Mouse (Mus musculus): ENCODE results near the gene Palm2.
A peak's percentile ranks its signal among the peaks of the same experiment; 100 is the strongest.

Gene Palm2

GRCm38 (mm10) chr4:57569711-57570110 lies 135.7 kb downstream of the Palm2 start:
- DNase-seq: no peak

- DNase-seq: no peak
These were observed 136.2 kb downstream of the Palm2 start for GRCm38 (mm10) chr4:57570229-57570628.

DNA sequence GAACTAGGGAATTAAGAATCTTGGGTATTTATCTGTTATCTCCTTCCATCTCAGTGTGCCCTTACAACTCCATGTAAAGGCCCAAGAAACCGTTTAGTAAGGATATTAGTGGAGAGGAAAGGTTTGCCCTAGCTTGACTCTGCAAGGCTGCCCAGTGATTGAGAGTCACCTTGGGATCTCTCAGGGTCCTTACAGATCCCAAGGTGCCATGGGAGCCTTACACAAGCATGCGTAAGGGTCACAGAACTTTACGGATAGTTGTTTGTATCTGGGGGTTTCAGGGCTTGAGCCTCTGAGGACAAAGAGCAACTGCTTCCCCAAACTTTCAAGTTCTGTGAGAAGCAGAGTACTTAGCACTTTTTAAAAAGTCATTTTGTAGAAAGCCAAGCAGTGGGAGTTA lies 140.1 kb downstream of the Palm2 start:
- no peak for DNase-seq

DNA sequence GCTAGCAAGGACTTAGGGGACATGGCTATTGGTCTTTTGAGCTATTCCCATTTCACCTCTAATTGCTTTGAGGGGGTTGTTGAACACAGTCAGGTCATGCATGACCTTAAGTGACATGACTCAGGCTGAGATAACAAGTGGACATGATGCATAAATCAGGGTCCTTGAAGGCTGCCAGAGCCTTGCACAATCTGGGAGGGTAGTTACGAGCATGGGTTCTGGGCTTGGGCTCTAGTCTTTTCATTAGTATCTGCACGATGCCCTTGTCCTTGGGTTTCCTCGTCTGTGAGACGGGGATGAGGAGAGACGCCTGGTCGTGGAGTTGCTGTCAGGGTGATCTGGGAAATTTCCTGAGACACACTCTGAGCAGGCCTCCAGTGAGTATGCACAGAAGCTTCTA lies 140.6 kb downstream of the Palm2 start:
- no peak for DNase-seq

DNA sequence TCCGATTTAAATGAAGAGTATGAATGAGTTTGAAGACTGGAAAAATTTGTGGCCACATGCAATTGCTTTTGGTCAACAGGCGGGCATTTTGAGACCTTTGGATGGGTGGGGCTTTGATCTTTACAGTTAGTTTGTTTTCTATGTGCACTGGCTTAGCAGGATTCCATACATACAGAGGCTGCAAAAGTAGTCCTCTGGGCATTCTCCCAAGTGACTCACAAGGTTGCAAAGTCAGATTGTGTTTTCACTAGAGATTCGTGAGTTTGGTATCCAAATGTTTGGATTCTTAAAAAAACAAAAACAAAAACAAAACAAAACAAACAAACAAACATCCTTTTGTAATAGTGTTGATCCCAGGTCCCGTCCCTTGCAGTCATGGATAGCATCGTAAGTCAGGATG lies 141.6 kb downstream of the Palm2 start:
- DNase-seq: no peak

DNA sequence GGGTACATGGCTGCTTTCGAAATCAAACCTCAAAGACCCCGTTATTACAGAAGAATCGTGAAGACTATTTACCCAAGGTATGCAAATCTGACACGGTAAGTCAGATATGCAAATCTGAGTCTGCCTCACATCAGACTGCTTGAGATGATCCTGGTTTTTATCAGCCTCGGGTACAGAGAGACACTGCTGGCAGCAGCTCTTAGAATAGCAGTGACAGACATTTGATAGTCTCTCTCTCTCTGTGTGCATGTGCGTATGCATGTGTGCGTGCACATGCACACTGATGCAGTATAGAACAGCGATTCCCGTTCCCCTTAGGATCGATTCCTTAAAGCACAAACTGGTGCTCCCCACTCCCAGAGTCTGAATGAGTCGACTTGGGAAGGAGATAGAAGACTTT lies 142.0 kb downstream of the Palm2 start:
- no peak for DNase-seq

DNA sequence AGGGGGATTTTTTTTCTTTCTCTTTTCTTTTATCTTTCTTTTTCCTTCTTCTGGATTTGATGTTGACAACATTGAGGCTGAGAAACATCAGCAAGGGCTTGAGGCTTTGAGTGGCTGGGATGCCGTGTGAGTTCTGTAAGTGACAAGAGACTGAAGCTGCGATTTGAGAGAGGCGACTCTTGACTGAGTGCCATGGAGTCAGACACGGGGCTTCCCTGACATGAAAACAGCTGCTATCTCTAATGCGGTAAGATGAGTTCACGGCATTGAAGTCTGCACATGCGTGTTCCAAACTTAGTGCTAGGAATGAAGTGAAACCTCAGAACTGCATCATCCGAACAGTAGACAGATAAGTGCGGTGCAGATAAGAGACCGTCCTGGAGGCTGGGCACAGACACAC lies 145.6 kb downstream of the Palm2 start:
- no peak for DNase-seq

DNA sequence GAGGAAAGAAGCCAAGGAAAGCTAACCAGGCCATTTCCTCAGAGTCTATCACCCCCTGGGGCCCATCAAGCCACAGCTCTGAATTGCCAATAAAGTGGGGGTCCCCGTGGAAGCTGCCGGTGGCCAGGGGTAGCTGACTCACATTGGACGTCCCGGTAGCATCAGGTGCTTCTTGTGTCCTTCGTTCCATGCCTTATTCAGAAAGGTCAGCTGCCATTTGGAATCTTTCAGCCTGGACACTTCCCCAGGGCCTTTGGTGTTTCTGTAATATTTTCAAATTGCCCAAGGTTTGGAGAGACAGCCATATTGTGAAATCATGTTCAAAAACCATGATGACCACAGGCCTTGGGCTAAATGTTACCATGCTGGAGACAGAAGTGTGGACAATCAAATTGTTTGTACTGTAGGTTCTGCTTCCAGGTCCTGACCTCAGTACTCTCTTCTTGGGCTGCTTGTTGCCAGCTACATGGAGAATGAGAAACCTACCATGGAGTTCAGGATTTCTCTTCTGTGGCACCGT lies 151.3 kb downstream of the Palm2 start:
- no peak for DNase-seq

DNA sequence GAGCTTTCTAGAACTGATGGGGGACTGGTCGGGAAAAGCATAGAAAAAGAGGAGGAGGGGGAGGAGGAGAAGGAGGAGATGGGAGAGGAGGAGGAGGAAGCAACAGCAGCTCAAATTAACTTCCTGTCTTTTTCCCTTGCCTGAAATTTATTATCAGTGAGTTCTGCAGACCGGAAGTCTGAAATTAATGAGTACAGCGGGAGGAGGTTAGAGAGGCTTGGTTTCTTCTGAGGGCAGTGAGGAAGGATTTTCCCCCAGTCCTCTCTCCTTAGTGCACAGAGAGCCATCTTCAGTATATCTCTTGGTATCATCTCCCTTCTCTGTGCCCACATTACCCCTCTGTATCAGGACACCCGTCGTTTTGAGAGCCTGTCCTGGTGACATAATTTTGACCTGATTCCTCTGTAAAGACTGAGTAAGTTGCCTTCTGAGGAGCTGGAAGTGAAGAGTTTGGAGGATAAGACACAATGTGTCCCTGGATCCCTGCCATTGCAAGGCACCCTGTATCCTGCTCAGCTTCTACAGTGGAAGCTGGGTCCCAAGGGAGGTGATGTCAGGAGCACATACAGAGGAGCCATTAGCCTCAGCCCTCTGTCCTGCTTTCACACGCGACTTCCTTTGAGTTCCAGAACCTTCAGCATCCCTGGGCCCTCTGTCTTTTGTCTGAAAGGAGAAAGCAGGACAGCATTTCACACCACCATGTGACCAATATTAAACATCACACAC lies 153.0 kb downstream of the Palm2 start:
- DNase-seq: peak; percentile 21

DNA sequence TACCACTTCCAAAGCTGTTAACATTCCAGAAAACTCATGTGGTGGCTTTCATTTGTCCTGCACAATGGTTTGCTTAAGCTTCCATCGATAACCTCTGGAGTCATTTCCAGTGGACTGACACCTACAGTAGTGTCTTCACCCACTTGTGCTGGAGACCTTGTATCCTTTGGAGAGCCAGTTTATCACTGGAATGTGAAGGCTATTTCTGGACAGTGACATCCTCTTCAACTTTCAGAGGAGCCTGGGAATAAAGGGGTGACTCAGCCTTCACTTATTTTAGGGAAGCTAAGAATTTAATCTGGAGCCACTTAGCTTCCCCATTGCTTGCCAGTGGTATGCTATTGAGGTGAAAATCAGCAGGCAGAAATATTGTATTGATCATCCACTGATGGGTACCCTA lies 154.3 kb downstream of the Palm2 start:
- DNase-seq: no peak

GRCm38 (mm10) chr4:57592751-57593150 lies 158.7 kb downstream of the Palm2 start:
- DNase-seq: no peak

DNA sequence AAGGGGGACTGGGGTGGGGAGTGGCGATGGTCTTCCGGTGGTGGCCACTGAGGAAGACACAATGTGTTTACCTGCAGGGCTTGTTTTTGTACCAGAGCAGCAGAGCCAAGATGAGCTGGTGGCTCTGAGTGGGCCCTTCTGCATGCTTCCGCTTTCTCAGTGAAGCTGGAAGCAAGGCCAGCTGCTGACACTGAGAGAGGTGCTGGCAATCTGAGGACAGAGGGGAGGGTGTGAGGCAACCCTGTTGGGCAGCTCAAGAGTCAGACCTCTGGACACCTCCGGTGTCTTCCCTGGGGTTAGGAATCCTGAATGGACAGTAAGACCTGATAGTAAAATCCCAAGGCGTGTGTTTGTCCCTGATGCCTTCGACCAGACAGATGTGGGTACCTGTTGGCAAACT lies 165.9 kb downstream of the Palm2 start:
- no peak for DNase-seq

DNA sequence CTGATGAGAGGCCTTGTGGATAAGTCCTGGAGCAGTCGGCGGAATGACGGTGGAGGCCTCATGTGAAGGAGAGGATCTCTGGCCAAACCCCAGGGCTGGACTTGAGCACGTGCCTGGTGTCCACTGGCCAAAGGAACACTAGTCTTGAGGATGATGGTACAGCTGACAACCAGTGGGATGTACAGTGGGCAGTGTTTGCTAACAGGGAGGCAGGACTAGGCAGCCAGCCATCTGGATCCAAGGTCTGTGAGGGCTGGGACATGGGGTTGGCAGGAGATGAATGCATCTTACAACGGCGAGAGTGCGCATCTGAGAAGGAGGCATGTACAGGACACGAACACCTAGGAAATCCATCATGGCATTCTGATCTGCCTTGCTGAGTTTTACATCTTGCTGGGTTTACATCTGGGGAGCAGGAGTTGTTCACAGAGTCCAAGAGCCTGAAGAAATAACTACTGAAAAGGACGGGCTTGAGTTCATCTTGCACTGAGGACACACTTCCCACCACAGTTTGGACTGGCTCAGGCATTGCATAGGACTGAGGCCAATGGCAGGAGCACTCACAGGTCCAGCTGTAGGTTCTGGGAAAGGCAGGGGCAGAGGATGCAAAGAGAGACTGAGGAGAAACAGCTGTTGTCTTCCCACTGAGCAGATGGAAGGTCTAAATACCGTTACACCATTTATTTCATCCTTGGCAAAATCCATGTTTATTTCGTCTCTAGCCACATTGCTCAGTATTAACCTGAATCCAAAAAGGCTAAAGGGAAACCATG lies 166.8 kb downstream of the Palm2 start:
- no peak for DNase-seq

DNA sequence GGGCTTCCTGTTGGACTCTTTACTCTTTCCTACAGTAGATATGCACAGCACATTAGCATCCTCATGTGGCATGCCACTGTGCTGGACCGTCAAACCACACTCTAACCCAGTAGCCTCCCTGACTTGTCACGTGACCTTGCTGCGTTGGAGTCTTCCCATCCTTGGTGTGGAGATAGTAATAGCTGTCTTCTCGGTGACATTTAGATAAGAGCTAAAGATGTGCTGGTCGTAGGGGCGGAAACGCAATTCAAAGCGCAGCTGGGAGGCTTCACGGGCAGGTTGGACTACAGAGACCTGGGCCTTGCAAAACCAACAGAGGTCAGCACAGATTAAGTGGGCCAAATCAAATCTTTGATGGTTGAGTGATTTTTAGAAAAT lies 167.4 kb downstream of the Palm2 start:
- no peak for DNase-seq

- no peak for DNase-seq
These were observed 168.0 kb downstream of the Palm2 start for GRCm38 (mm10) chr4:57601903-57602617.

- DNase-seq: no peak
These were observed 172.2 kb downstream of the Palm2 start for GRCm38 (mm10) chr4:57606258-57606657.

GRCm38 (mm10) chr4:57607247-57607942 lies 173.3 kb downstream of the Palm2 start:
- peak; percentile 86 for DNase-seq

GRCm38 (mm10) chr4:57611303-57612077 lies 177.4 kb downstream of the Palm2 start:
- no peak for DNase-seq

GRCm38 (mm10) chr4:57612716-57613115 lies 178.7 kb downstream of the Palm2 start:
- no peak for DNase-seq

GRCm38 (mm10) chr4:57614686-57615085 lies 180.6 kb downstream of the Palm2 start:
- DNase-seq: no peak

- DNase-seq: no peak
These were observed 184.7 kb downstream of the Palm2 start for GRCm38 (mm10) chr4:57618743-57619142.

GRCm38 (mm10) chr4:57622816-57623215 lies 188.8 kb downstream of the Palm2 start:
- DNase-seq: no peak

All from kidney, adult 9 months (tissue).